Mouse (Mus musculus) midbrain, embryonic 14.5 days (tissue): ENCODE results near the gene Prss22. TPM values are rescaled to one million over a fixed set of nuclear protein-coding genes. Genes with fewer than 3 reads are reported as not detected.
"Not testable (repeated sequence)": the region's sequence is repeated elsewhere in the genome, so short reads cannot be mapped to it uniquely, and the experiment has no call there.

Experiments used
- ATAC-seq: fragments of 200-750 bp; cut with Nextera tagmentation; 2 replicates; pipeline ENCODE4 v1.8.0; 2017; ENCODE audit warnings: moderate number of reproducible peaks, moderate library complexity; ENCODE audit not compliant: low FRiP score, low TSS enrichment
- DNase-seq: peaks from one replicate; pipeline ENCODE4 v3.0.0-alpha.2; 2015
- H3K27ac ChIP-seq: fragments of 300-500 bp; sonication (generic); replicated peaks from 2 replicates; pipeline ENCODE4 v1.5.1; 2014; ENCODE audit warnings: mild to moderate bottlenecking, low read depth, low read length, moderate library complexity
- H3K27me3 ChIP-seq: fragments of 300-500 bp; sonication (generic); 2 replicates; pipeline ENCODE4 v1.6.1; 2014; ENCODE audit warnings: low read length, control low read depth, mixed read lengths; ENCODE audit not compliant: control insufficient read depth, insufficient read depth
- H3K36me3 ChIP-seq: fragments of 300-500 bp; sonication (generic); 2 replicates; pipeline ENCODE4 v1.6.1; 2014; ENCODE audit warnings: low read length, control low read depth; ENCODE audit not compliant: control insufficient read depth, insufficient read depth
- H3K4me1 ChIP-seq: fragments of 300-500 bp; sonication (generic); 2 replicates; pipeline ENCODE4 v1.6.1; 2014; ENCODE audit warnings: mild to moderate bottlenecking, antibody characterized with exemption, low read length, control low read depth; ENCODE audit not compliant: control insufficient read depth, insufficient read depth
- H3K4me2 ChIP-seq: fragments of 300-500 bp; sonication (generic); 2 replicates; pipeline ENCODE4 v1.6.1; 2014; ENCODE audit warnings: mild to moderate bottlenecking, low read length, moderate library complexity
- H3K4me3 ChIP-seq: fragments of 300-500 bp; sonication (generic); replicated peaks from 2 replicates; pipeline ENCODE4 v1.5.1; 2014; ENCODE audit warnings: low read depth, low read length
- H3K9ac ChIP-seq: fragments of 300-500 bp; sonication (generic); replicated peaks from 2 replicates; pipeline ENCODE4 v1.6.1; 2014; ENCODE audit warnings: mild to moderate bottlenecking, low read length, moderate library complexity
- H3K9me3 ChIP-seq: fragments of 300-500 bp; sonication (generic); 2 replicates; pipeline ENCODE4 v1.6.1; 2016; ENCODE audit warnings: low read length, control low read depth, mixed read lengths; ENCODE audit not compliant: control insufficient read depth
- WGBS: fragments of 180-500 bp; shearing (Covaris S2); extraction: QIAGEN DNeasy Blood & Tissue Kit; methylation state at CpG from one replicate; pipeline ENCODE4 v1.1.7; 2014; 5-methylcytosine and 5-hydroxymethylcytosine counted together
- microRNA-seq: library from miRNA; unstranded; fragments of <30 nt; microRNA quantifications from one replicate; pipeline ENCODE4, GENCODE M21; 2016
- polyA plus RNA-seq: library from polyadenylated mRNA; unstranded; fragments of >200 nt; fragmentation: Nextera tagmentation; extraction: Ambion mirVana; gene quantifications from 2 replicates; pipeline ENCODE4 v1.2.1, GENCODE M21; 2014

Prss22 gene
- polyA plus RNA-seq, 1 experiment from 2014 or later: not detected

- ATAC-seq, H3K9ac ChIP-seq: not testable (repeated sequence)
Observed at GRCm38 (mm10) chr17:23947486-23947885, 50.4 kb downstream of the Prss22 start.

More at GRCm38 (mm10) chr17:23947486-23947885, 50.4 kb downstream of the Prss22 start:
- H3K9me3 ChIP-seq, H3K4me2 ChIP-seq, DNase-seq, H3K4me3 ChIP-seq, H3K4me1 ChIP-seq, H3K27ac ChIP-seq, H3K27me3 ChIP-seq, H3K36me3 ChIP-seq: not testable (repeated sequence)
- WGBS: 89% methylated on average over 4 of the region's 4 CpGs

Small RNA genes within 50 kb of the gene (microRNA-seq; reads per million reads assigned to microRNA genes)
- gene Gm27700: not detected

Other genes starting within 250 kb of the Prss22 start
- 210 and 220 TPM in 2 replicates for gene Flywch1, start 226.5 kb downstream of the Prss22 start, polyA plus RNA-seq
- 70.7 and 95.4 TPM in 2 replicates for gene Flywch2, start 212.0 kb downstream of the Prss22 start, polyA plus RNA-seq
- gene Srrm2, start 207.6 kb downstream of the Prss22 start, polyA plus RNA-seq: 498 and 502 TPM in 2 replicates
- 1,255 and 1,621 TPM in 2 replicates for gene Elob, start 169.0 kb downstream of the Prss22 start, polyA plus RNA-seq
- 0.41 TPM in 1 of 2 replicates, not detected in the other for gene Prss33, start 162.0 kb downstream of the Prss22 start, polyA plus RNA-seq
- not detected in 2 replicates for gene Prss32, start 154.2 kb downstream of the Prss22 start, polyA plus RNA-seq
- gene Prss41, start 153.9 kb downstream of the Prss22 start, polyA plus RNA-seq: 1.00 and 2.2 TPM in 2 replicates
- gene Prss21, start 130.0 kb downstream of the Prss22 start, polyA plus RNA-seq: not detected in 2 replicates
- gene Dcpp1, start 117.2 kb downstream of the Prss22 start, polyA plus RNA-seq: not detected in 2 replicates
- not detected in 2 replicates for gene Dcpp2, start 117.2 kb downstream of the Prss22 start, polyA plus RNA-seq
- gene Dcpp3, start 80.6 kb downstream of the Prss22 start, polyA plus RNA-seq: not detected in 2 replicates
- gene Sbp, start 56.4 kb downstream of the Prss22 start, polyA plus RNA-seq: not detected in 2 replicates
- not detected in 2 replicates for gene Sbpl, start 42.8 kb downstream of the Prss22 start, polyA plus RNA-seq
- not detected in 2 replicates for gene Prss30, start 17.5 kb downstream of the Prss22 start, polyA plus RNA-seq
- gene Prss27, start 40.0 kb upstream of the Prss22 start, polyA plus RNA-seq: 0.17 TPM in 1 of 2 replicates, not detected in the other
- 73.1 and 75.9 TPM in 2 replicates for gene Kctd5, start 75.4 kb upstream of the Prss22 start, polyA plus RNA-seq
- 68.3 and 74.3 TPM in 2 replicates for gene Pdpk1, start 152.8 kb upstream of the Prss22 start, polyA plus RNA-seq
- gene Amdhd2, start 165.7 kb upstream of the Prss22 start, polyA plus RNA-seq: 25.8 and 27.6 TPM in 2 replicates
- gene Atp6v0c, start 171.6 kb upstream of the Prss22 start, polyA plus RNA-seq: 1,214 and 1,517 TPM in 2 replicates
- gene Tbc1d24, start 207.5 kb upstream of the Prss22 start, polyA plus RNA-seq: 25.9 and 27.0 TPM in 2 replicates
- 3.1 and 3.4 TPM in 2 replicates for gene Ntn3, start 211.4 kb upstream of the Prss22 start, polyA plus RNA-seq
- gene Tedc2, start 222.8 kb upstream of the Prss22 start, polyA plus RNA-seq: 8.0 and 9.0 TPM in 2 replicates